Comparison of ENCODE assay signal across 8 mouse cellular contexts in genomic region chr4:40677132-40677531, GRCm38 (mm10). TPM values are rescaled to one million over a fixed set of nuclear protein-coding genes. Genes with fewer than 3 reads are reported as not detected.
DNase-seq lines count a peak whose midpoint lies in the region.

No protein-coding gene starts in this region.

- DNase-seq in frontal cortex, postnatal 36 days (ENCODE audit: low spot score in 2 of 2) = peak; percentile 12 to 36
- DNase-seq in frontal cortex, postnatal 10 days (ENCODE audit: low spot score in 2 of 2) = no peak
- peak; percentile 31 for DNase-seq in thymus, postnatal 4 days
- DNase-seq in thymus, postnatal 36 days = no peak
- DNase-seq in kidney, postnatal 14 days = peak; percentile 29
- DNase-seq in retina, postnatal 1 day = peak; percentile 43
- DNase-seq in thymus, postnatal 0 days (ENCODE audit: low spot score) = no peak
- DNase-seq in spleen, adult 18-20 months = no peak

RNA-seq across cellular contexts. Expression of gene Aptx, which starts 25.9 kb away (rescaled TPM):
- polyA plus RNA-seq in thymus, postnatal 0 days (2015; fragmentation: Nextera tagmentation; extraction: Ambion mirVana) = 35.3 and 42.1 TPM in 2 replicates

RNA-seq across cellular contexts. Expression of gene Dnaja1, which starts 44.8 kb away (rescaled TPM):
- polyA plus RNA-seq in thymus, postnatal 0 days (2015; fragmentation: Nextera tagmentation; extraction: Ambion mirVana) = 410 and 488 TPM in 2 replicates

Comparison
In these comparisons a context has a peak if more than half of its experiments do, and no peak if none do; other contexts are left out.
1. DNase-seq: peak in frontal cortex, postnatal 36 days (2 of 2), thymus, postnatal 4 days (single experiment), kidney, postnatal 14 days (single experiment) and retina, postnatal 1 day (single experiment); none in frontal cortex, postnatal 10 days (0 of 2), thymus, postnatal 36 days (0 of 2), thymus, postnatal 0 days (single experiment) and spleen, adult 18-20 months (0 of 2).